Mouse (Mus musculus) mouse embryonic stem cell (cell line): ENCODE results near the gene Odf3l2.

Experiments
- in situ Hi-C, 2 experiments: fragments of 300-500 bp; cut with MboI; formaldehyde crosslinking; loops; 1 replicate in 1 of 2; 3 replicates in 1 of 2; pipeline ENCODE4 v1.14.3; 2019 to 2020; ENCODE audit warnings: low sequenced_read_pairs in 2 of 2, low pct_unique_long_range_greater_than_20kb in 1 of 2, mixed read lengths in 1 of 2; ENCODE audit not compliant: unreplicated experiment in 1 of 2

The Odf3l2 gene

GRCm38 (mm10) chr10:79673054-79673453 lies 27.5 kb upstream of the Odf3l2 start:
- in situ Hi-C loops: no loop called here

- in situ Hi-C loops: no loop called here
Measured at GRCm38 (mm10) chr10:79672088-79672455, 26.5 kb upstream of the Odf3l2 start.

GRCm38 (mm10) chr10:79671396-79672087 lies 26.0 kb upstream of the Odf3l2 start:
- in situ Hi-C loops: no loop called here

GRCm38 (mm10) chr10:79670071-79670888 lies 24.7 kb upstream of the Odf3l2 start:
- in situ Hi-C loops: no loop called here

GRCm38 (mm10) chr10:79669576-79670057 lies 24.1 kb upstream of the Odf3l2 start:
- in situ Hi-C loops: no loop called here

- in situ Hi-C loops: no loop called here
Measured at GRCm38 (mm10) chr10:79668771-79669575, 23.4 kb upstream of the Odf3l2 start, which contains the start of gene Tpgs1. Gene Tpgs1, plus strand, starts transcription at chr10:79669369.

- in situ Hi-C loops: no loop called here
Measured at GRCm38 (mm10) chr10:79668076-79668475, 22.5 kb upstream of the Odf3l2 start.

- in situ Hi-C loops: no loop called here
Measured at GRCm38 (mm10) chr10:79666493-79666892, 21.0 kb upstream of the Odf3l2 start.

- in situ Hi-C loops: no loop called here
Measured at GRCm38 (mm10) chr10:79665051-79665450, 19.5 kb upstream of the Odf3l2 start.

- in situ Hi-C loops: no loop called here
Measured at GRCm38 (mm10) chr10:79664131-79664665, 18.7 kb upstream of the Odf3l2 start, which contains the start of gene Madcam1. Gene Madcam1, plus strand, starts transcription at chr10:79664559.

- in situ Hi-C loops: no loop called here
Measured at GRCm38 (mm10) chr10:79661861-79662260, 16.3 kb upstream of the Odf3l2 start.

GRCm38 (mm10) chr10:79660298-79660697 lies 14.8 kb upstream of the Odf3l2 start:
- in situ Hi-C loops: no loop called here

GRCm38 (mm10) chr10:79658829-79659228 lies 13.3 kb upstream of the Odf3l2 start:
- in situ Hi-C loops: no loop called here

GRCm38 (mm10) chr10:79654946-79655395 lies 9.4 kb upstream of the Odf3l2 start:
- in situ Hi-C loops: no loop called here

- in situ Hi-C loops: no loop called here
Measured at GRCm38 (mm10) chr10:79652789-79653188, 7.3 kb upstream of the Odf3l2 start.

GRCm38 (mm10) chr10:79649070-79649751 lies 3.7 kb upstream of the Odf3l2 start:
- in situ Hi-C loops: loop anchor here in 1 of 2 experiments (5.0 kb wide), 1 partner anchor 47 kb away; no protein-coding TSS in a partner anchor

- in situ Hi-C loops: loop anchor here in 1 of 2 experiments (5.0 kb wide), 1 partner anchor 36 kb away; no protein-coding TSS in a partner anchor
Measured at GRCm38 (mm10) chr10:79638486-79639204, 6.9 kb downstream of the Odf3l2 start.
